Mouse (Mus musculus) heart, adult 18-20 months (tissue): ENCODE data around the gene Arhgef40. TPM values are rescaled to one million over a fixed set of nuclear protein-coding genes. Genes with fewer than 3 reads are reported as not detected.

Source experiments
- DNase-seq, 2 experiments: peaks; one replicate each; pipeline ENCODE4 v3.0.0; 2021 to 2022; ENCODE audit warnings: mixed read lengths in 1 of 2
- total RNA-seq, 2 experiments: library from RNA; stranded (reverse); gene quantifications; 2 replicates each; pipeline ENCODE4 v1.2.3; 2021

The Arhgef40 gene
- total RNA-seq, 2 experiments from 2014 or later, result 24.1 to 25.2 TPM

DNA sequence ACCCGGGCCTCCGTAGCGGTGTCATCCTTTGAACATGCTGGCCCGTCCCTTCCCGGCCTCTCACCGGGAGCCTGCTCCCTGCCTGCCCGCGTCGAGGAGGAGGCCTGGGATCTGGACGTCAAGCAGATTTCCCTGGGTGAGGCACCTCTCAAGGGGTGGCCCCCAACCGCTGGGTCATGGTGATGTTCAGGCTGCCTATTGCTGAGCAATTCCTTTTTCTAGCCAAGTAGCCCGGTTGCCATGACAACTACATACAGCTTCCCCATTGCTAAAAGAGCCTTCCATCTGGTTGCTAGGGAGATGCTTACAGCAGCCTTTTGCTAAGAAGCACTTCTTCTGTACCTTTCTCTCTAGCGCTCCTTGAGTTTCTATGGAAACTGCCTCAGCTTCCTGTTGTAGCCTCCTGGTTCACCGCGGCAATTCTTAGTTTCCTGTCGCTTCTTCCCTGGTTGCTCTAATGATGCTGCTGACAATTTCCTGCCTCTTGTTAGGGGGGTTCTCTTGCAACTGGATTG lies 19.5 kb downstream of the Arhgef40 start:
- no peak for DNase-seq

DNA sequence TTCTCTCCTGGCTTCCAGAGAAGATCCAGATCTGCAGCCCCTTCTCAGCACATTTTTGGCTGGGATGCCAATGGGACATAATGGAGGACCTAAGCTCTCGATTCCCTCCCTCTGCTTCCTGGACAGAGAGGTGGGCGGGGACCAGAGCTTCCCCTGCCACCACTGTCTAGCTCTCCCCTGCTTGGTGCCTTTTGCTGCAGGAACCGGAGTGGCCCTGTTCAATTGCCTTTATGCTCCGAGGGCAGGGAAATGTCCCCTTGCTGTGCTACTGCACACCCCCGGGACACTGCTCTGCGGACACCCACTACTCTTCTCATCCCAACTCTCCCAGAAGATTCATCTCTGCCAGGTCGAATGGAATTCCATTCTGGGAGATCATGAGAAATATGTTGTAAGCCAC lies 20.6 kb downstream of the Arhgef40 start:
- no peak for DNase-seq

DNA sequence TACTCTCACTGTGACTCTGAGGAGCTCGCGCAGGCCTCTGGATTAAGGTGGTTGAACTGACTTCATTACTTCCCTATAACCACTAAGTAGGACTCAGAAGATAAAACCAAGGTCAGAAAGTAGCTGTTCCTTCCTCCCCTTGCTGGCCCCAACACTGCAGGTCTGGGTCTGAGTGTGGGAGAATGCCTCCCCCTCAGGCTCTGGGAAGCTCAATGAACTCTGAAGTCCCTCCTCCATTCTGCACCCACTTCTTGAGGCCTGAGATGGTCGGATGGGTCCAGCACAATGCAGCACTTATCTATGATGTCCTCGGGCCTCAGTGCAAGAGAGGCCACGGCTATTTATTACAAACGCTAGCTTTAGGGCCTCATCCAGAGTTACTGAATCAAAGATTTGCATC lies 21.1 kb downstream of the Arhgef40 start:
- DNase-seq, result no peak

DNA sequence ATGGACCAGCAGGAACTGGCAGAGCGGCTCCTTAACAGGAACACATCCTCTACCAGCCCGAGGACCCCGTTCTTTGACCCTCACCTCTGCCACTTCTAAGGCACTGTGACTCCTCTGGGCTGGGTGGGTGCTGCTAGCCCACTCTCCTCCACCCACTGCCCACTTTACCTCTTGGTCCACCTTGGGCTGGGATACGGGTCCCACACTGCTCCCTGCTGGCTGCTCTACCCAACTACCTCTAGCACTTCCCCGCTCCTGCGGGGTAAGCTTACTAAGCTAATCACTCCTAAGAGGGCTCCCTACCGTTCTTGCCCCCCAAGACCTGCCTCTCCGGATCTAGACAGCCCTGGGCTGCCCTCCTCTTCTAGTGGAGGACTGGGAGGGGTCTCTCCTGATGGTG lies 21.7 kb downstream of the Arhgef40 start:
- no peak for DNase-seq

DNA sequence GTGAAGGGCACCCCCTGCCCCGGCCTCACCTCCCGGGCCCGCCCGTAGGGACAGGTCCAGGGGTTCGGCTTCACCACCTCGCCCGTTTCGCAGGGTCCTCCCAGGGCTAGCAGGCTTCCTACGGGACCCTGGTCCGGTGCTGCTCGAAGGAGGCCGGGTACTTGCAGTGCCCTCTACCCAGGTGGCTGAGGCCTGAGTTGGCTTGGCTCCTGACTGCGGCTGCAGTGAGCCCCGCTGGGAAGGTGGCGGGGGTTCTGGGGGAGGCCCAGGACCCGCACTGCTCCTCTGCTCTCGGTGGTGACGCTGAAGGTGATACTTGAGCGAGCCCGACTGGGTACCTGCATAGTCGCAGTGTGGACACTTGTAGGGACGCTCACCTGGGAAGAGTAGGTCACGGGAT lies 22.3 kb downstream of the Arhgef40 start:
- DNase-seq, result no peak

DNA sequence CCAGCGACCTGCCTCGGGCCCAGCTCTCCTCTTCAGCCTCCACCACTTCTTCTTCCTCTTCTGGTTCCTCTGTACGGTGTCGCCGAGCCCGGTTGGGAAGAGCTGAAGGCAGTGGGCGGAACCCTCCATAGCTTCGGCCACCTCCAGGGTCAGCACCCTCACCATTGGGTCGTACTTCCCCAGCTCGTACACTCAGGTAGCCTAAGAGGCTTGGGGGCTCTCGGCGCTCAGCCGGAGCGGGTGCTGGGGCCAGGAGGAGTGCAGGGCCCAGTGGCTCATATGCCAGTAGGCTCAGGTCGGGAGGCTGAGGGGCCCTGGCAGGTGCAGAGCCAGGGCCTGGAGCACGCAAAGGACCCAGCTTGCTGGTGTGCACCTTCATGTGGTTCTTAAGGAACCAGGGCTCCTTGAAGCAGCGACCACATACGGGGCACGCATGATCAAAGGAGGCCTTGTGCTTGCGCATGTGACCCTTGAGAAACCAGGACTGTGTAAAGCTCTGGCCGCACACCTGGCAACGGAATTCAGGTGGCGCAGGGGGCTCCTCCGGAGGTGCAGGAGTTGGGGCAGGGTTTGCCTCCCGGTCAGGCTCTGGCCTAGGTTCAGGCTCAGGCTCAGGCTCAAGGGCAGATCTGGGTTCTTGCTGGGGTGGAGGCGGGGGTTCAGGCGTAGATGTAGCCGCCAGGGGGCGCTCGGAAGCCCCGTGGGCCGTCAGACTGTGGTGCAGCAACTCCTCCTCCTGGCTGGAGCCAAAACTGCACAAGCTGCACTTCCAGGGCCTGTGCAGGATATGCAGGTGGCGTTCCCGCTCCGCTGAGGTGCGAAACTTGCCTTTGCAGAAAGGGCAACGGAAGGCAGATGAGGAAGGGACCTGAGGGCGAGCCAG lies 24.0 kb downstream of the Arhgef40 start:
- DNase-seq, result peak; percentile 89 to 92

DNA sequence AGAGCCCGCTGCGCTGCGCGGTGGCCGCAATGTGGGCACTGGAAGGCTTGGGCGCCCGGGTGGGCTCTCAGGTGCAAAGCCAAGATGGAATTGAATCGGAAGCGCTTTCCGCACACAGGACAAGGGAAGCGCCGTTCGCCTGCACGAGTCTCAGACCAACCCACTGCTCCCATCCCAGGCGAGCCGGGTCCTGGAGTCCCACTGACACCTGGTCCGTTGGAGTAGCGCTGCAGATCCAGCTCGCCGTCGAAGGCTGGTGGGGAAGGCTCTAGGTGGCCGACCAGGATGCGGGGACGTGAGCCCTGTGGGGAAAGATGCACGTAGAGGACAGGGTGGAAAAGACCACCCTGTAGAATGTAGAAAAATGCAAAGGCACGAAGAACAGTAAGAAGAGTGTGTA lies 24.8 kb downstream of the Arhgef40 start:
- no peak for DNase-seq

DNA sequence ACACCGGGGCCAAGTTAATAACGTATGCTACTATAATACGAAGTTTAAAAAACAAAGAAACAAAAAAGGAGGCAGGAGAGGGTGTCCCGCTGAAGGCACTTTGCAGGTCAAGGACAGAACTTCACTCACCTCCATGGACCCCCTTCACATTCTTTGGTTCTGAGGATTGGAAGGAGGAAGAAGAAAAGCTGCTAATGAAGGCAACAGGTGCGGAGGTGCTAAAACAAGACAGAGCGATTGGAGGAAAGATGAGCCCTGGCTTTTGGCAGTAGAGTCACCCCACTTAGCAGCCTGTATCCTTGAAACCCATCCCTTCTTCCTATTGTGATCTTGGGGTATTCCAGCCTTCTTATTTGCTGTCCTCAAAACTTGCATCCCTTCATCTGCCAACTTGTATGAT lies 25.3 kb downstream of the Arhgef40 start:
- no peak for DNase-seq

DNA sequence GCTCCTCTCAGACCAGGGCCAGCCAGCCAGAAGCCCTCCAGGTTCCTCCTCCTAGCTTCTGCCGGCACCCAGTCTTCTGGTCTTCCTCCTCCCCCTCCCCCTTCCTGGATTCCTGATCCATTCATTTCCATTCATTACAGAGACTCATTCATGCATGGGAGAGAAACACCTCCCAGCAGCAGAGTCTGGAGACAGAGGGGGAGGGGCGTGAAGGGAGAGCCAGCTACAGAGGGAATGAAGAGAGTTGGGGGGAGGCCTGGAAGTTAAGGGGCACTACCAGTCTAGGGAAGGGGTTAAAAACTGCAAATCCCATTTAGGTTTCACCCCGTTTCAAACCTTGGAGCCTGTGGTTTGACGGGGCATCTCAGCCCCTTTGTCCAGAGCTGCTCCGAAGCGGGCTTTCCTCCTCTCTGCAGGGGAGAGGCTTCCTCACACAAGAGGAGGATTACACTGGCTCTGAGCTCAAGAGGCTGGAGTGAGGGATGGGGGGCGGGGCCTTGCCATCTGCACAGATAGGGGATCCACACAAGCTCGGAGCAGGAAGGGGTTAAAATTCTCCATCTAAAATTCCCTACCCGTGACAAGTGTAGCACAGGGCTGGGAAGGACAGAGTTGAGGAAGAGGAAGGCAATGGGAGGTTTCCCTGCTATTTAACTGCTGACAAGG lies 26.1 kb downstream of the Arhgef40 start:
- DNase-seq, result no peak

DNA sequence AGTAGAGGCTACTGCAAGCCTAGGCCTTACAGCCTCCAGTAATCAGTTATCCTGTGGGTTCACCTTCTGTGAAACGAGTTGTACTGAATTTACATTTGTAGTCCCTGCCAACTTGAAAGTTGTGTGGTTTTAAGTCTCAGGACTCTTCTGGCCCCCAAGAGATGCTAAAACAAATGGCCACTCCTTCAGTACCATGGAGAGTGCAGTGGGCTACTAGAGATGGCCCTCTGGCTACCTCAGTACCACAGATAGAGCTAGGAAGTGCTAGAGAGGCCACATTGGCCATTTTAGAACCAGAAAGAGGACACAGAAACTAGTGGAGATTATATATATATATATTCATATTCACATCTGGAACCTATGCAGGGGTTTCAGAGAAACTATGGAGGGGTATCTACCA lies 27.2 kb downstream of the Arhgef40 start:
- DNase-seq, result no peak

DNA sequence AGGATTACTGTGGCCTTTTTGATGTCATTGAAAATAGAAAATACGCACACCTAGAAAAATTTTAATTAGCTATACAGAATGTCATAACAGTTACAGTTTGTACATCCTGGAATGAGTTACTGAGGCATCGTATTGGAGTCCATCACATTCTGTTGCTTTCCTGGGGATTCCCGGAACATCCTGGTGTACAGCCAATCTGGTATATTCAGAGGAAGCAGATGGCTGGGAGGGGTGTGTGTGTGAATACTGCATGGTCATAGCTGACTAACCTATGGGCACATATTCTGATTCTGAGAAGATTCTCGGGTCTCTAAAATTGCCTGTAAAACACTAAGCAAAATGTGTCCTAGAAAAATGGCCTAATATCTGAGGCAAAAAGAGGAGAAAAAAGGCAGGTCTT lies 27.6 kb downstream of the Arhgef40 start:
- no peak for DNase-seq

DNA sequence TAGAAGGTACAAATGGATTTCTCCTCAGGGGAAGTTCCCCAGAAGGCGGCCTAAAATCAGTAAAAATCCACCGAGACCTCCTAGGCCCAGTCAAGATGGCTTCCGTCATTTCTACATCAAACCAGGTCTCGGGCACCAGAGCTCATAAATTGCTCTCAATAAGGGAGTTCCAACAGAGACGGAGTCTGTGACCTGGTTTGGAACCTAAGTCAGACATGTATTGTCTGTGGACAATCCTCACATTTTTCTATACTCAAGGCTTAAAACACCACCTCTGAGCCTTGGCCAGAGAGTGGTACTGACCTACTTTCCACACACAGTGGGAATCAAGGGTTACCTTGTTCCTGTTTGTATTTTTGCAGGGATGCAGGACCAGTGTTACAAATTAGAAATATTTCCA lies 28.0 kb downstream of the Arhgef40 start:
- no peak for DNase-seq

DNA sequence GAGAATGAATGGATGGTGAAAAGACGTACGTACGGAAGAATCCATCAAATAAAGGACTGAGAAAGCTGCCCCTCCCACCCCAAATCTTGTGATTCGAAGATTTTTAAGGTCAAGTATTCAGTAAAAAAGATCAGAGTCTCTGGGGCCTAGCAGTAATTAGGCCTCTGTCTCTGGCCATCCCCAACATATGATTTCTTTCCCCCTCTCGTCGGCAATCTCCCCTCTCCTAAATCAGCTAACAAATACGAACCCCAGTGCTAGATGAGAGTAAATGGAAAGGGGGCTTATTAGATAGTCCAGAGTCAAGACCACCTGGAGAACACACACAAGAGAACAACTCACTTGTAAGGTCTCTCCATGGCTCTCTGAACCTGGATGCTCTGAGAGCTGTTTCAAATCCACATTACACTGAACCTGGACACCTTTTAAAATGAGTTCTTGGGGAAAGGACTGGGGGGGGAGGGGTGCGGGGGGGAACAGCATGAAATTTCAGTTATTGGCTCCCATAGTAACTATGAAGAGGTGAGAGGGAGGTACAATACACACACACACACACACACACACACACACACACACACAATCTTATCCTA lies 28.6 kb downstream of the Arhgef40 start:
- DNase-seq, result peak in 1 of 2 experiments; percentile 12

DNA sequence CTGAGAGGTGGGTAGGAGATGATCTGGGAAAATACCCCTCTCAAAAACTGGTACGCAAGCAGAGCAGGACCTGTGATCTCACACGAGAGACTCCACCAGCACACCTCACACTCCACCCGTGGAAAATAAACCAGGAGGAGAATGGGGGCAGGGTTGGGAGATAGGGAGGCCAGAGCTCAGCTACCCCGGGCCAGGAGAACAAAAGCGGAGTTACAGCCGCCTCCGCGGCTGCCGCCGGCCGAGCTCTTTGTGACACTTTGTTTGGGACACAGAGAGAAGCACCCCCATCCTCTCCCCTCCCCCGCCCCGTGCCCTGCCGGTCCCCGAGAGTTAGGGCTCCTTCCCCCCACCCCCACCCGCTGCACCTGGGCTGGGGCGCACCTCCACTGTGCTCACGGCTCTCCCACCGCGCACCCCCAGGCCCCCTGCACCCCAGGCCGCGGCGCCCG lies 29.3 kb downstream of the Arhgef40 start:
- peak in 1 of 2 experiments; percentile 64 for DNase-seq

DNA sequence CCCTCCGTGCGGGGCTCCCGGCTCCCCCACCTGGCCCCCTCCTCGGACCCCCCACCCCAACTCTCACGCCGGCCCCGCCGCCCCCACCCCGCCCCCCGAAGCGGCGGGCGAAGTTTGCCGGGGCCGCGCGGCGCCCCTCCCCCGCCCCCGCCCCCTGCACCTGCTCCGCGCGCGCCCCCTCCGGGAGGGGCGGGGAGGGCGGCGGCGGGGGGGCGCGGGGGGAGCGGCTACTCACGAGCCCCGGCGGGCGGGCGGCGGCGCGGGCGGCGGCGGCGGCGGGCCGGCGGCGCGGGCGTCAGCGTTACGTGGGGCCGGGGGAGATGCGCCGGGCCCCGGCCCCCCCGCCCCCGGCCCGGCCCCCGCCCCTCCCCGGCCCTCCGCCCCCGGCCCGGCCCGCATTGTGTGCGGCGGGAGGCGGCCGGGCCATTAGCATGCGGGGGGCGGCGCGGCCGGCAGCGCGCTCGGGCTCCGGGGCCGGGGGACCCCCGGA lies 29.8 kb downstream of the Arhgef40 start:
- no peak for DNase-seq

DNA sequence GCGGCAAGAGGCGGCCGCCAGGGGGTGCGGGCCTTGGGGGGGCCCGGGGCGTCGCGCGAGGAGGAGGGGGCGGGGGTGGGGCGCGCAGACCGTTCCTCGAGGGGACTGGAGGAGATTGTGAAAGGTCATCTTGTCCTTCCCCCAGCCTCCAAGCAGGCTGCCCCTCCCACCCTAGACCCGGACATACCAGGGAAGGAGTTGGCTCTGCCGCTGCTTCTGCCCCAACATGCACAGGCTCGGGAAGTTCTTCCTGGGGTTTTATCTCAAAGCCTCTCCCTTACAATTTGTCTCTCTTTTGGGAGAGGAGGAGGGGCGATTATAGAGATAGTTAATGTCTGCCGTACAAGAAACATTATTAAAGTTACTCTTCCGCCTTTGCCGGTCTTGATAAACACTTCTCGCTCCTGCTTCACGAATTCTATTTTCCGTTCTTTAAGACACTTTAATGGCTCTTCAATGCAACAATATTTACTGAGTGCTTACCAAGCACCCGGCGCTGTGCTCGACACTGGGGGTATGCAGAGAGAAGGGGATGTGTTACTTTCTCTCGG lies 30.3 kb downstream of the Arhgef40 start:
- DNase-seq, result peak; percentile 70 to 73

DNA sequence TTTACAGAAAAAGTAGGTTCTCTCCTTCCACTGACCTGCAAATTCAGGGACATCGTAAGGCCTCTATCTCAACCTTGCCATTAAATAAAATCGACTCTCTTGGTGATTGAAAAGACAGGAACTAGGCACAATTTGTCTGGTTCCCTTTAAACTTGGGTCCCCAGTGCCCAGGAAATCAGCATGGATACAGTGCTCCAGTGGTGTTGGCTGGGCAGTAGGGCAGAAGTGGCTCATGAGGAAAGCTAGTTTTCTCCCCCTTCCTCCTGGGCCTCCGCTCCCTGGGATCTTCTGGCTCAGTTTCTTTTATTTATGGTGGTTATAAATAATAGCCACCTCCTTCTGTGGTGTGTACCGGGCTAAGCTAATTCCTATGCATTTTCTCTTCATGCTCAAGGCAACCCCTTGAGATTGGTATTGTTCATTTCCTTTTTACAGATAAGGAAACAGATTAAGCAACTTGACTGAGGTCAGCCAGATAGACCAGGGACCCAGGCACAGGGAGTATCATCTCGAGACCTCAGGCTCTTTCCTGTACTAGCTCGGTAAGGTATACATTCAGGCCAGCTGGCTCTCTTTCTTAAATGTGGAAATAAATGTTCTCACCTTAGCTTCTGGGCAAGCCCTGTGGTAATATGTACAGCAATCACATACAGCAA lies 31.1 kb downstream of the Arhgef40 start, which contains the start of gene Tmem253:
TSS of gene Tmem253 (plus strand) at position 214 of the 656 bp plus-strand sequence.
- peak in 1 of 2 experiments; percentile 27 for DNase-seq

DNA sequence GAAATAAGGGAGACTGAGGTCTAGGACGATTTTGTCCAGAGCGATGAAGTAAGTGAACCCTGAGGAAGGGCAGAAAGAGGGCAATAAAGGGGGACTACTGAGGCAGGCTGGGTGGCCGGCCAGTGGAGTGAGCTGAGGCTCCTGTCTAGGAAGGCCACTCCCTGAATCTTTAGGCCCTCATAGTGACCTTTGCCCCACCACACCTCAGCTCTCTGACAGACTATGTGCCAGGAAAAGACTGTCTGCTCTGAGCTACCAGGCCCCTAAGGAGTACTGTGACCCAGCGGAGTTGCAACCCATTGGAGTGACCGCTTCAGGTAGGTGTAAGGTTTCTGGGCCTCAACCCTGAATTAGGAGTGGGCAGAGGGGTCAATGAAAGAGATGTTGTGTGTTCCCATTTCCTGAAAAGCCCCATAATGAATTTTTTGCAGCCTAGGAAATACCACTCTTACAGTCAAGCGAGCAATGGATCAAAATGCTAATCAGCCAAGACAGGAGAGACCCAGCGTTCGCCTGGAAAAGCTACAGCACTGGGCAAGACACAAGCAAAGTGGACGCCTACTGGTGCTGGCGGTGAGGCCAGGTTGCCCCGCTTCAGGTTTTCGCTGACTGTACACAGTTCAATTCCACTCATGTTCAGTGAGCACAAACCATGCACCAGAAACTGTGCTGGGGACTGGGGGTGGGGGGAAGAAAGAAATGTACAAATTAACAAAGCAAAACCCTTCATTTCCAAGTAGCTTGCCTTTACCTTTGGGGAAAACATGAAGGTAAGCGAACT lies 32.3 kb downstream of the Arhgef40 start:
- no peak for DNase-seq

DNA sequence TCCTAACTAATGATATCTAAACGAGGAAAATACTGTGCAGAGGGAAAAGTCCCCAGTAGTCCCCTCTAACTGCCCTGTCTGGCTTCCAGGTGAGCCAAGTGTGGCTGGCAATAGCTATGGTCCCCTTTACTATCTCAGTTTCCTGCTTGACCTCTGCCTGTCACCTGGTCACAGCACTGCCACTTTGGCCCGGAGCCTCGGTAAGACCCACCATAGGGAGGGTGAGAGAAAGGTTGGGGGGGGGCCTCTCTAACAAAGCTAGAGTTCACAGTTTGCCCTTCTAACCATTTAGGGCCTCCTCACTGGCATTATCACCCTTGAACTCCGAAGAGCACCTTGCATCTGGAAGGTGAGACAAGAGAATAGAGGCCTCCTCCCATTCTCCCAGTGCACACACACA lies 33.1 kb downstream of the Arhgef40 start:
- no peak for DNase-seq

DNA sequence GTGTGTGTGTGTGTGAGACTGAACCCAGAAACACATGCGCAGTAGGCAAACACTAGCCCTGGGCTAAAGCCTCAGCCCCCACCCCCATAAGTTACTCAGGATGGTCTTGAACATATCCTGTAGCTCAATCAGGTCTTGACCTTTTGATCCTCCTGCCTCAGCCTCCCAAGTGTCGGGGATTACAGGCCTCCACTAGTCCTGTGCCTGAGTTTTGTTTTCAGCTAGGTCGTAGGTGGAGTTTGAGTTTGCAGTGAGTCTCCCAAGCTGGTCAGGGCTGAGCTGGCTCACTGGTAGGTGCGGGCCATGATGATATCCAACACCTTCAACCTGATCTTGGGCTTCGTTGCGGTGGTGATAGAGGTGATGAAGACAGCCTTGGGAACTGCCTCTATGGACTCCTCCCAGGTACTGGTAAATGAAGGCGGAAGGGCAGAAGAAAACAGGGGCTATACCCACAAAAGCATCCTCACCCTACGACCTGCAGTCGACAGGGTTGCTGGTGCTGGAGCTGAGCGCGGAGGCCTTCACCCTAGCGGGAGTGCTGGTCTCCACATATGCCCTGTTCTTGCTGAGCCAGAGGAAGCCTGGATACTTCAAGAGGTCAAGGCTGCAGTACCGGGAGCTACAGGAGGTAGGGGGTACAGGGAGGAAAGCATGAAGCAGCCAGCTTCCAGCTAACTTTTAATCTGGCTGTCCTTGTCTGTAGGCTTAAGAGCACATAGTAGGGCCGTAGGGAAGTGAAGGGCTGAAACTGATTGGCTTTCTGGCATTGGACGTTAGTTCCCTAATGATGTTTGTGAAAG lies 33.9 kb downstream of the Arhgef40 start:
- DNase-seq, result peak in 1 of 2 experiments; percentile 7
